Mouse (Mus musculus) CD8-positive naive resting alpha-beta T cell, adult 57 days (primary cell): ENCODE results near the gene 1110032A03Rik. TPM values are rescaled to one million over a fixed set of nuclear protein-coding genes. Genes with fewer than 3 reads are reported as not detected.

Experiments used
- total RNA-seq: library from RNA; stranded (reverse); gene quantifications from one replicate; pipeline ENCODE4 v1.2.4, GENCODE M21; 2023

Gene 1110032A03Rik
- total RNA-seq = 15.6 TPM

DNA sequence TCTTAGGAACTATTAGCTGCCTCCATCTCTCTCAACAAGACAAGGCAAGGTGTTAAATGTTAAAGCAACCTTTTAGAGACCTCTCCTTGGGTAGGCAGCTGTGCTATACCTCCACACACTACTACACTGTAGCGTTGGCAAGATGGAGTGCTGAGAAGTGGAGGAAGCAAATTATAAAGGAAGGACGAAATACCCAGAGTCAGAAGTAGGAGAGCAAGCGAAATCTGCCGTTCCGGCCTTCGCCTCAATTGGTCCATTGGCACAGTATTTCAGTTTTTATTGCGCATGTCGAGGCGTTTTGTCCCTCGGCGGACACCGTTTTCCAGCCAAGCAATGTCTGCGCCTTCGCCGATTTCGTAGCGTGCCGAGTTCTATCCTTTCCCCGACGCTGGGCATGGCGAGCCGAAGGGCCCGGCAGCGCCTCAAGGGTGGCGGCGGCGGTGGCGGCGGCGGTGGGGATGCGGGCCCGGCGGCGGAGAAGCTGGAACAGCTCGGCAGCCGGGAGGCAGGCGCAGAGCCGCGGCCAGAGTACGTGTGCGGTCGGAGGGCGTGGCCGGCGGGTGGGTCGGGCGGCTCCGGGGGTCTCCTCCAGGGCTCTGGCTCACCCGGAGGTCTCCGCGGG is at the start of gene 1110032A03Rik, which contains the start of gene Alg9:
Gene 1110032A03Rik, minus strand, starts transcription at position 530 of the 622 bp plus-strand sequence.
Gene Alg9, plus strand, starts transcription at position 29 of the 622 bp plus-strand sequence.

DNA sequence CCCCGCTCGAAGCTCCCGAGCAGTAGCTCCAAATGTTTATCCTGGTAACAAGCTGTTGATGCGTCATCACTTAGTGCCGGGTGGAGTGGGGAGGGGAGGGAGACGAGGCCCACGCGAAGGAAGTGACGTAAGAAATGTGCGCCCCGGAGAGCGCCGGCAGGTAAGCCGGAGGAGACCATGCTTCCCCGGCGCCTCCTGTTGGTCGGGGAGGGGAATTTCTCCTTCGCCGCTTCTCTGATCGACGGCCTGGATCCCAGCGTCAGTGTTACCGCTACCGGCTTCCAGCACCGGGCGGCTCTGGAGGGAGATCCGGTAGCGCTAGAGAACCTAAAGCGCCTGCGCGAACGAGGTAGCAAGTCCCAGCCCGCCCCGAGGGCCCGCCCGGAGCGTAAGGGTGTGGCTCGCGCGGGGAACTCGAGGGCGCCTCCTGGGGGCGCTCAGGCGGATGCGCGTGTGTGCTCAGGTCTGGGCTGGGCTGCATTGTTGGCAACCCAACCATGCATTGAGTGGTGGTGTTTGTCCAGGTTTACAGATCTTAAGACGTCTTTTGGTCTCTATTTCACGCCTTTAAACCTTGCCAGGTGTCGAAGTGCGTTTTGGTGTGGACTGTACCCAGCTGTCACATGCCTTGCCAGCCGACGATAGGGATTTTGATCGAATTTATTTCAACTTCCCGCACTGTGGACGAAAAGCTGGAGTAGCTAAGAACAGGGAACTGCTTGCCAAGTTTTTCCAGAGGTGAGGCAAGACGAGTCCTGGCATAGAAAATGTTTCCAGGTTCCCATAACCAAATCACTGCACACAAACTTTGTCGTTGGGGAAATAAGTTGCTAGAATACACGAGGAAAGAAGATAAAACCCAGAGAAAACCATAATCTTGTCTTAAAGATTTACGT is 7.0 kb downstream of the 1110032A03Rik start, which contains the start of gene Fdxacb1:
Gene Fdxacb1, plus strand, starts transcription at position 130 of the 896 bp plus-strand sequence.

DNA sequence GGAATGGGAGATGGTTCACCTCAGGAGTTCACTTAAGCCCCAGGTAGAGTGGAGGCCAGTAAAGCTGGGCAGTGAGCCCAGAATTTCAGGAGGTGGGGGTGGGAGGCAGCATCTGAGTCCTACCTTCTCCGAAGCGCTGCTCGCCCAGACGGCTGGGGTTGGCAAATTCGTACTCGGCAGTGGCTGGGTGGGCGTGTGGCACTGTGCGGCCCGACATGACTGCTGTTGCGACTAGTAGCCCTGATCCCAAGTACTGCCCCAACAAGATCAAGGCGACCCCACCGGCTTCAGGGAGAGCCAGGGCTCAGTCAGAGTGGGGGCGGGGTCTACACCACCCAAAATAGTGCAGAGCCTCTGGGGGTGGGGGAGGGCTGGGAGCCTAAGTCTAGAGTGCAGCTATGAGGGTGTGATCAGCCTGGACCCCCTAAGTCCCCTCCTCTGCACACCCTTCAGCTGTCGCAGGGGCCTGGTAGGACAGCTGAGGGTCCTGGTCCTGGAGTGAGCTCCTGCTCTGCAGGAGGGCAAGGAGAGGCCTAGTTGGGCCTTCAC is 23.2 kb downstream of the 1110032A03Rik start, which contains the start of gene Hspb2:
Gene Hspb2, minus strand, starts transcription at position 301 of the 549 bp plus-strand sequence.

DNA sequence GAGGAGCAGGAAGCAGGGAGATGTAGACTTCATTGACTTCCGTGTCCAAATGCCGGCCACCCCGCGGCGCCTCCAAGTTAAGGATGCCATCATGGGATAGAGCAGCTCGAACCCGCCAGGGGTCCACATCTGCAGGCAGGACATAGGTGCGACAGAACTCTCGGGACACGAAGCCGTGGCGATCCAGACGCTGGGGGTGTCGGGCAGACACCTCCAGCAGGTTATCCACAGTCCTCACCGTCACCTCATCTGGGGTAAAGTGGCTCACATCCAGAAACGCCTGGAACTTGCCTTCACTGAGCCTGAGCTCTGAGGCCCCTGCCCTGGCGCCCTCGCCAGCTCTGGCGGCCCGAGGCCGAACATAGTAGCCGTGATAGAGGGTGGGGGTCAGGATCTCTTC is 24.0 kb downstream of the 1110032A03Rik start, which contains the start of gene Cryab:
Gene Cryab, plus strand, starts transcription at position 3 of the 400 bp plus-strand sequence.

DNA sequence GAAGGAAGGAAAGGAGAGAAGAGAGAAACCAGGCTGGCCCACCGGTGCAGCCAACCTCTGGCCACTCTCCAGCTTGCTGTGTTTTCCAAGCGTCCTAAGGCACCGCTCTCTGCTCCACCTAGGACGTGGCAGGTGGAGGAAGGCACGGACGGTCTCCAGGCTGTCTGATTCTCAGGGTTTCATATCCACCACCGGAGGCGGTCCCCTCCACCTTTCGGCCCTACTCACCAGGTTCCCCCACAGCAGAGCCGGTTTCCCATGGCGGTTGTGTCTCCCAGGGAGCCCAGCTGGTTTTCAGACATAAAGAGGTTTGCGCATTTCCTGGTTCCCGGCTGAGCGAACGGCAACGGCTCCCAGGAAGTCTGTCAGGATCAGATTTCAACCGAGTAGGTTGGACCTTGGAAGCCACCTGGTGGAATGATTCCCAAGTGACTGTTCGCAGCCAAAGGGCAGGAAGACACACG is 29.1 kb downstream of the 1110032A03Rik start, which contains the start of gene 2310030G06Rik:
Gene 2310030G06Rik, minus strand, starts transcription at position 323 of the 464 bp plus-strand sequence.

DNA sequence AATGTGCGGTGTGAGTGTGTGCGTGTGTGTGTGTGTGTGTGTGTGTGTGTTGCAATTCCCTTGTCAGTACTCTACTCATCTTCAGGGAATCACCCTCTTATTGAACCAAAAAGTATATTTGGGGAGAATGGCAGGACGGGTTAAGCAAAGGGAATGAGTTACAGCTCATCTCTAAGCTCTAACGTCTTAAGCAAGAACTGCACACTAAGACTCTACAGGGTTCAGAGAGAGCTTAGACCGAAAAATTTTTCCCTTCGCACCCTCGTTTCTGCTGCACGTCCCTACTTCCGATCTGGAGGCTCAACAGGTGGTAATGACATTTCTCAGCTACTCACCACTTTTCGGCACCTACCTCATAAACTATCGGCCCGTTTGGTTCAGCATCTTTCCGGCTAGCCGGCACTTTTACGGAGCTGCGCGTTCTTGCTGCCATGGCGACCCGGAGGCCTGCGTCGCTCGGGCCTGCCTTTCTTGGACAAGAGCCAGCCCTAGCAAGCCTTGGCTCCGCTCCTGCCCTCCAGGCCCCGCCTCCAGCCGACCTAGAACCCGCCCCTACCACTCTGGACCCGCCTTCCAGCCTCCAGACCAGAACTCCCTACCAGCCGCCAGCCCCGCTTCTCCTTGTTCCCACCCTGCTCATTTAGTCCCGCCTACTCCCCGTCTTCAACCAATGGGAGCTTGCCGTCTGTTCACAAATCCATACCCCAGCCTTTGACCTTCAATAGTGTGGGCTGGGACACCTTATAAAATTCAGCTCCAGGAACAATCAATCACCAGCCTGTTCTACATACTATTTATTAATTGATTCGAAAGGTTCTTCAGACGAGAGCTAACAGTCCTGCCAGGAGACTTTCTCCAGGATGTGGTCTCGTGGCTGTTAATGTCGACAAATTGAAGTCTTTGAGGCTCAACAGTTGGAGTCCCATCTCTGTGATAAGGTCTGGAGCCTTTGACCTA is 36.1 kb downstream of the 1110032A03Rik start, which contains the start of gene Dixdc1:
Gene Dixdc1, minus strand, starts transcription at position 604 of the 957 bp plus-strand sequence.

Other genes starting within 250 kb of the 1110032A03Rik start
- gene Pts, start 246.8 kb downstream of the 1110032A03Rik start, total RNA-seq = 38.3 TPM
- 2.6 TPM for gene Il18, start 220.7 kb downstream of the 1110032A03Rik start, total RNA-seq
- gene Bco2, start 220.3 kb downstream of the 1110032A03Rik start, total RNA-seq = not detected
- gene Tex12, start 214.2 kb downstream of the 1110032A03Rik start, total RNA-seq = not detected
- 50.3 TPM for gene Sdhd, start 171.7 kb downstream of the 1110032A03Rik start, total RNA-seq
- gene Timm8b, start 171.6 kb downstream of the 1110032A03Rik start, total RNA-seq = 41.3 TPM
- gene Pih1d2, start 158.2 kb downstream of the 1110032A03Rik start, total RNA-seq = 1.2 TPM
- 36.9 TPM for gene Nkapd1, start 158.1 kb downstream of the 1110032A03Rik start, total RNA-seq
- 28.1 TPM for gene Dlat, start 115.7 kb downstream of the 1110032A03Rik start, total RNA-seq
- gene Dixdc1, start 36.0 kb downstream of the 1110032A03Rik start, total RNA-seq = 0.40 TPM
- gene 2310030G06Rik, start 29.0 kb downstream of the 1110032A03Rik start, total RNA-seq = not detected
- not detected for gene Cryab, start 24.2 kb downstream of the 1110032A03Rik start, total RNA-seq
- gene Hspb2, start 23.2 kb downstream of the 1110032A03Rik start, total RNA-seq = not detected
- gene Fdxacb1, start 7.3 kb downstream of the 1110032A03Rik start, total RNA-seq = 12.8 TPM
- 21.4 TPM for gene Alg9, start 501 bp downstream of the 1110032A03Rik start, total RNA-seq
- 51.3 TPM for gene Ppp2r1b, start 69.8 kb upstream of the 1110032A03Rik start, total RNA-seq
- 46.0 TPM for gene Sik2, start 233.6 kb upstream of the 1110032A03Rik start, total RNA-seq